Mouse (Mus musculus): ENCODE data around the gene Fstl4.
"Not testable (repeated sequence)": the region's sequence is repeated elsewhere in the genome, so short reads cannot be mapped to it uniquely, and the experiment has no call there.

Gene Fstl4

DNA sequence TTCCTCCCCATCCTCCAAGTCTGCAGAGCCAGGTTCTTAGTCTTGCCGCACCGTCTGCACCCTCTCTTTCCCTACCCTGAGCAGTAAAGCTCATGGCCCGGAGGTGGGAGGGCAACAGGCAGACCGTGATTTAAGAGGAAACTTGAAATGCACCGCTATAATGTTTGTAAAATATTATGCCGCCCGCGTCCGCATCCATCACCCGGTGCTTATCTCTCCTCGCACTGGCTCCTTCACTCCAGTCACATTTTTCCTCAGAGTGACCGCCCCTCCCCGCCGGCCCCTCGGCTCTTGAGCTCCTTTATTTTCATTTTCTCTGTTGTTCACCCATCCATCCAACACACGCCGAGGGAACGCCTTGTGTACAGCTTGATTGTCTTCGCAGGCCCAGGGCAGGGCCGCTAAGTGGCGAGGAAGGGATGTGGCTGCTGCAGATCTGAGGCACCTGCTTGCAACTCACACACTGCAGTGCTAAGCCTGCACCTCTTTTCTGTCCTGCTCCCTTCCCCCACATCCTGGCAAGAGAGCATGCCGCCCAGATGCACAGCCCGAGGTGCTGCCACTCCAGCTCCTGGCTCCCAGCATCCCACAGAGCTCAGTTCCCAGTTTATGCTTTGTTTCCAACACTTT lies 368.1 kb downstream of the Fstl4 start:
- peak; percentile 38 for DNase-seq (ENCODE audit: low read depth, low spot score)

DNA sequence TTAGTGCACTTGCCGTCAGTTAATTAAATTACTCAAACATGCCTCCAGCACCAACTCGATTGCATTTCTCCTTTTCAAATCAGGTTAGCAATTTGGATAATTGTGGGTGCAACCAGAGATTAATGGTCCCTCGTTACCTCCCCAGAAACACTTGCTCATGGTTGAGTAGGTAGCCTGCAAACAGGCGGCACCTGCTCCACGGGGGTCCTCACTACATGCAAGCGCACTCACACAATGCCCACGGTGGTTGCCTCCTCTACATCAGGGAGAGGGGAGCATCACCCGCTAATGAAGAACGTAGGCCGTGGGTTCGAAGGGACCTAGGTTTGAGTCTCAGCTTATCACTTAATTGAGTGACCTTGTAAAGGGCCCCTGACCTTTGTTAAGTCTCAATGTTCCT lies 371.9 kb downstream of the Fstl4 start:
- no peak for DNase-seq (ENCODE audit: low read depth, low spot score)

DNA sequence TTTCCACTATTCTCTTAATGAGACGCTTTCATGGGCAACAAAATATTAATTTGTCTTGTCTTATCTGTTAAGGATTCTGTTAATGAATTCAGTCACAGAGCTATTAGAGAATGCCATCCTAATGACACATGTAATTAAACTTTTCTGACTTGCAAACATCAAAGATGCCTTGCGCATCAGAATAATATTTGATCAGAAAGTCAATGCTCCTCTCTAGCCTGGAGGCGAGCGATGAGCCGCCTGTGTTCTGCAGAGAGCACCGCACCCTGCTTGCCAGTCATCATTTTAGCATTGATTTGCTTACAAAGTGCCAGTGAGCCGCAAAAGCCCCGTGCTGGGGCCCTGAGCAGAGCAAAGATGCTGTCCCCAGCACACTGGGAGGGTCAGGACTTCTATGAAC lies 372.9 kb downstream of the Fstl4 start:
- DNase-seq (ENCODE audit: low read depth, low spot score): no peak

DNA sequence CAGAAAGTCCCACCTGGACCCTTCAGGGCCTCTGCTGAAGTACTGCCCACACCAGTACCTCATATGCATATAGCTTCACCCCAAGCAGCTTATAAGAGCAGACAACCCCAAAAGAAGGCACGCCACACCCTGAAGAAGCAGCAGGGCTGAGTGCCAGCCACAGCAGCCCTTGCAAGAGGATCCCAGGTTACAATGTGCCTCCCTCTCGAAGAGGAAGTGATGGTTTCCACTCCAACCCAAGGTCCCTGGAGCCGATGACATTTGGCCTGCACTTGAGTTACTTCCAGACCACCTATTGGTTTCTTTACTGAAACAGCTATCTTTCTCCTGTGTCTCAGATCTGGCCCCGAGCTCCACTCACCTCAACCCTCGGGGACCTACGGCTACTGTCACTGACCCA lies 373.8 kb downstream of the Fstl4 start:
- no peak for DNase-seq (ENCODE audit: low read depth, low spot score)

DNA sequence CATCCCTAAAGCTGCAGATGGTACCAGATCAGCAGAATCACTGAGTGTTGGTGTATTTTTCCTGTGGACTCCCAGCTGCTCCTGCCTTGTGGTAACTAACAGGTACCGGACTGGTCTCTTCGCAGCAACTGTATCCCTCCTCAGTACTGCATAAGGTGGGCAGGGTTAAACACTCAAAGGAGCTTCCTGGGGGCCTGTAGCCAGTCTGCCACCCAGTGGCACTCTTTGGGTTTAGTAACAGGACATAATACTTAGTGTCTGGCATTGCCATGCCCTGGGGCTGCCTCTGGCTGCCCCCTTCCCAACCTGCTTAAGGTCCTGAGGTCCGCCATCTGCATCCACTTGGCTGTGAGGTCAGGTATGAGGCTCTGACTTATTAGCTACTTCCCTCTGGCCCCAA lies 375.2 kb downstream of the Fstl4 start:
- DNase-seq (ENCODE audit: low read depth, low spot score): no peak

DNA sequence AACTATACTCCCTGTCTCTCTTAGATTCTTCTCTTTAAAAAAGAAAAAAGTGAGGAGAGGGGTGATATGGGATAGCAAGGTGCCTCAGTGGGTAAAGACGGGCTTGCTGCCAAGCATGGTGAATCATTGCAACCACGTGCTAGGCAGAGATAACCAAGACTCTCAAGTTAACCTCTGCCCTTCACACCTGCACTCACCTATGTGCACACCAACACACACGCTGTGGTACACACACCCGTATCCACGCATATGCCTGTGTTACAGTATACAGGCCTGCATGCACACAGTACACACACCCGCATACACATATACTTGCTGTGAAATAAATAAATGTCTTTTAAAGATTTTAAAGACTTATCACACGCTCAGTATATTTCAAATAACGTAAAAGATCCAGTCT lies 375.8 kb downstream of the Fstl4 start:
- no peak for DNase-seq (ENCODE audit: low read depth, low spot score)

DNA sequence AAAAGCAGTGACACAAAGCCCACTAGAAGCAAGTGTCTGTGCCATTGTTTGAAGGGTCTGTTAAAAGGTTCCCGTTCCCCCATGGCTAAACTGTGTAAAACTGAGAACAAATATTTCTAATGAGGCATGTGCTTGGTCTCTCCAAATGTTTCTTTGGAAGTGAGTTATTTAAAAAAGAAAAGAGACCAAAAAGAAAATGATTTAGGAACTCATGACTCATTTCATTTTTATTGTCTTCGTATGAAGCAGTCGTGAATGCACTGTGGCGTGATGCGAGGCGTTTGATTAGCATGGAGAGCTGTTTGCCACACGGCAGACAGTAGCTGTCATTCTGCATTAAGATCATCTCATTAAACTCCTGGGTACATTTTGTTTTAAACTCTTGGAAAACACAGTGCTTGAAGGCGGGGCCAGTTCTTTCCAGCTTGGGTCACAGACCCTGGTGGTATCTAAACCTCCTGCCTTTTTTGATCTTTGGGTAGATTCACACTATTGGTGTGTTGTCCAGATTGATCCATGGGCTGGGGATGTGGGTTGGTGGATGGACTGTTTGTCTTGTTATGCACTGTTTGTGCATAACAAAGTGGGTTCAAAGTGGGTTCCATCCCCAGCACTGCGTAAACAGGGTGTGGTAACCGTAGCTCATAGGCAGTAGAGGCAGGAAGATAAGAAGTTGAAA lies 376.4 kb downstream of the Fstl4 start:
- DNase-seq (ENCODE audit: low read depth, low spot score): peak; percentile 58

DNA sequence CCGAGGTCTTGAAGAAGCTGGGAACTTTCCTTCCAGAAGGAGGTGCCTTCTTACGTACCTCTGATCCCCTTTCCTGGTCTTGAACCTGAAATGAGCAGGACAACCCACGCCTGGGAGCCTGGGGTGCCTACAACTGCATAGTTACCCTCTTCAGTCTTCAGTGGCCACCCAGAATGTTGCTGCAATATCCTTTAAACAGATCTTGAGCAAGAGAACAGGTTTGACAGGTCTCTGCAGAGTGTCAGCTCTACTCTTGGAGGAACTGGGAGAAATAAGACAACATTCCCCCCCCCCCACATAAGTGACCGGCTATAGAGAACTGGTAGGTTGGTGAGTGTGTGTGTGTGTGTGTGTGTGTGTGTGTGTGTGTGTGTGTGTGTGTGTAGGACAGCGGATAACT lies 379.1 kb downstream of the Fstl4 start:
- no peak for DNase-seq (ENCODE audit: low read depth, low spot score)

DNA sequence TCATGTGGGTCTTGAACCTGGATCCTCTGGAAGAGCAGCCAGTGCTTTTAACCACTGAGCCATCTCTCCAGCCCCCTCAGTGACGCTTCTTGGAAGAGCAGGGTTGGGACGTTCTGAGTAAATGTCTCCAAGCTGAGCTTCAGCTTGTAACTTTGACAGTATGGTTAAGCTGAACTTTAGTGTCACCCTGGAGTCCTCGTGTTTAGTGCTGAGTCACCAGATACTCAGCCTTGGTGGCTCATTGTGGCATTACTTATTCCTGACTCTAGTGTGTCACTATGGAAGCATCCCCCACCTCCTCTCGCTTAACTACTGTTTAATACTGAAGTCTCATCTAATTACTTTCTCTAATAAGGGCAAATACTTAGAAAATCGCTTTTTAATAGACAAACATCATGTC lies 380.1 kb downstream of the Fstl4 start:
- DNase-seq (ENCODE audit: low read depth, low spot score): peak; percentile 67

DNA sequence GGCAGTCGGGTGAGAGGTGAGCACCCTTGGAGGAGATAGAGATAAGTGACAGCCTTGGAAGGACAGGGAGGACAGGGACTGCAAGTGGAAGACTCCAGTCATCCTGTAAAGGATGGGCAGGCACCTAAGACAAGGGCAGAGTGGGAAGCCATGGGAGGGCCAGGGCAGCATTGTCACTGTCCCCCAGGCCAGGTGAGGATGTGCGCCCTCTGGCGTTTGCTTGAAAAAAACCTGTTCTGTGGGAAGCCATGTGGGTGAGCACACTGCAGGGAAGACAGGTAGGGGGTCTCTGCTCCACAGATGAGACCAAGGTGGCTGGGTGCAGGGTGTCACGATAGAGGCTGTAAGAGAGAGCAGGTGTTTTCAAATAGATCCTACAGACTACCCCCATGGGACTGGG lies 381.9 kb downstream of the Fstl4 start:
- DNase-seq (ENCODE audit: low read depth, low spot score): no peak

DNA sequence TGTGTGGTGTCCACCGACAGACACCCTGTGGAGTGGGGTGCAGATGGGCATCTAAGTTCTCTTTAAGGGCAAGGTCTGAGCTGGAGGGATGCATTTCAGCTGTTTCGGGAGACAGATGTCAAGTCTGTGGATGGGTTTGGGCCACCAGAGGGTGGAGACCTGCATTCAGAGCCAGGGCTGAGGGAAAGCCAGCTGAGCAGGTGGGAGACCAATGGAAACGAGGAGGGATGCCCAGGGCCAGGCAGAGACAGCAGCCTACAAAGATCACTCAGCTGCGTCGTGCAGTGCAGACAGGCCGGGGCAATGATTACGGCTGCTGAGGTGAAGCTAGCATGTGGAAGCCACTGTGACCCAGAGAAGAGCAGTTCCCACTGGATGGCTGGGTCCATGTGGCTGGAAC lies 392.0 kb downstream of the Fstl4 start:
- DNase-seq (ENCODE audit: low read depth, low spot score): no peak

DNA sequence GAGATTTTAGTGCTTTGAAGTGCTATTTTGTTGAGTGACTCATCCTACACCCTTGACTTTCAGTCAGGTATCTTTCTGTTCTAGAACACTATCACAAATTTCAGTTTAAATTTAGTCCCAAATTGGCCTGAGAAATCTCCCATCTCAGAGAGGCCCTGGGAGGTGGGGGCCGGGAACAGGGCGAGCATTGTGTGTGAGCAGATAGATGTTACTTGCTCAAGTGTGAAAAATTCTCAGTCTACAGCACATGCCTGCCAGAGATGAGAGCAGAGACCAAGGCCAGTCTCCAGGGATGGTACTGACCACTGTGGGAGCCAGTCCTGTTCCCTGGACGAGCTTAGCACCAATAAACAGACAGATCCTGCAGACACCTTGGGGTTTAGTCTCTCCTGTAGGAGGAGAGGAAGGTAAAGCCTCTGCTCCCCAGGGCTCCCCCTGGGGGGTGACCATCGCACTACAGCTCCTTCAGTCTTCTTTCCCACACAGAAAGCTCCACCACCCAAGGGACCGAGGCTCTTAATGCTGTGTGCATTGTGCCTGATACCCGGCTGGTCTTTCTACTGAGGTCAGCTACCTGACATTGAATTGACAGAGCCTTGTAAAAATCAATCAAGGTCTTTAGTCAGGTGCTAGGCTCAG lies 393.3 kb downstream of the Fstl4 start:
- DNase-seq (ENCODE audit: low read depth, low spot score): no peak

DNA sequence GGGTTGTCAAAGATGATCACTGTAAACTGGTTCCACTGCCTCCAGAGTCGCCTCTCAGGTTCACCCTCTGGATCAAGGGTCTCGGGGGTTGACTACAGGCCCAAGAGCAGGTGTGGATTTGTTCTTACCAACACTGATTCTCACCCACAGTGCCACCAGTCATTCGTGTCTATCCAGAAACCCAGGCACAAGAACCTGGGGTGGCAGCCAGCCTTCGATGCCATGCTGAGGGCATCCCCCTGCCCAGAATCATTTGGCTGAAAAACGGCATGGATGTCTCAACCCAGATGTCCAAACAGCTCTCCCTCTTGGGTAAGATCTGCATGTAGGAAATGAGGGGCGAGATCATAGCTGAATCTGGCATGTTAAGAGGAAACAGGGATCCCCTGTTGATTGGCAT lies 398.0 kb downstream of the Fstl4 start:
- no peak for DNase-seq (ENCODE audit: low read depth, low spot score)

DNA sequence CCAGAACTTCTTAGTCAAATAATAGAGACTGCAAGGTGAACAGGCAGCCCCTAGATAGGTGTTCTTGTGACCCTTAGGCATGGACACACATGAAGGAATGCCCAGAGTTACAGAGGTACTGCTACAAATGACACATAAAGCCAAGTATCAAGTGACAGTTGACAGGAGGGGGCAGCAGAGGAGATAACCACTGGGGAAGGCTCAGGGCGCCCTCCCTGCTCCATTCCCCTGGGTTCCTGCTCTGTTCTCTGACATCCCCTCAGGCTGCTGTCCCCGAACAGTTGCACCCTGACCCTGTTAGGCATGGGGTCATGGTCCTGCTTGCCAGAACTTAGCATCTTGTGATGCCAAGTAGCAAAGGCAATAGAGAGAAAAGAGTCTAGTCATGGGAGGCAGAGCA lies 402.0 kb downstream of the Fstl4 start:
- no peak for DNase-seq (ENCODE audit: low read depth, low spot score)

DNA sequence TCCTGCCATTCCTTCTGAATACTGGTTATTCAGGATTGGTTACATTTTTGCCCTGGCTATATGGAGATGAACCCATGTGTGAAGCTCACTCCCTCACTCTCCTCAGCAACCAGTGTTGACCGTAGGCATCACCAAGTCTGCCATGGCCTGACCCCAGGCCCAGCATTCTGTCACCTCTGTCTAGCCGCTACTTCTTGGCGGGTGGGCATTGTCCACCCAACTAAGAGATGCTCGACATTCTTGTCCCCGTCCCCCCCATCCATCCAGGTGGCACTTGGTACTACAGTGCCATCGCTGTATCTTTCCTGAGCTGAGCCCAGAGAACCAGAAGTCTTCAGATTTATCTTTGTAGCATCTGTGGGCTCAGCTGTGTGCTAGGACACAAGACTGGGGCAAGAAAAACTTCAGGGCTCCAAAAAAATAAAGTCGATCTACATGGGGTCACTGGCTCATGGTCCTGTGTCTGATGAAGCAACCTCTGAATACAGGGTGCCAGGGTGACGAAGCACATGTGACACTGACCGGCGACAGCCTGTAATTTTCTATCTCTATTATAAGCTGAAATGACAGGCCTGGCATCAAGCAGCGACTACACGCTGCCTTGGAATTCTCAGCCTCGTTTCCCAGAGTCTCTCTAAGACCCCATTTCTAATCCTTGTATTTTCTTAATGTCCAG lies 417.9 kb downstream of the Fstl4 start:
- DNase-seq (ENCODE audit: low read depth, low spot score): peak; percentile 12

DNA sequence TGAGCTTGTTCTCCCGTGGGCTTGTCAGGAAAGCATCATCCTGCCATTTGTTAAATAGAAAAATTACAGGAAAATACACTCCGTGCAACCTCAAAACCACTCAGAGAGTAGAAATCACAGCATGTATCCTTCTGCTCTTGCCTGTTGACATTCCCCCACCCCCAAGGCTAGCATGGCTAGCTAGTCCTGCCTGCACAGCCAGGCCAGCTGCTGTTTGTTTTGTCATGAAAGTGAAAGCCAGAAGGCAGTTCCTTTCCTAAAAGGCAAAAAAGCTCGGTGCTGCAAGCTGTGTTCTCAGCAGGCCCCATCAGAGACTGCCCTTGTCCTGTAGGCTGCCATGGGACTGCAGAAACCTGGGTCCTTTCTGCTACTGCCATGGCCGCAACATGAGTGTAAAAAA lies 418.4 kb downstream of the Fstl4 start:
- peak; percentile 61 for DNase-seq (ENCODE audit: low read depth, low spot score)

DNA sequence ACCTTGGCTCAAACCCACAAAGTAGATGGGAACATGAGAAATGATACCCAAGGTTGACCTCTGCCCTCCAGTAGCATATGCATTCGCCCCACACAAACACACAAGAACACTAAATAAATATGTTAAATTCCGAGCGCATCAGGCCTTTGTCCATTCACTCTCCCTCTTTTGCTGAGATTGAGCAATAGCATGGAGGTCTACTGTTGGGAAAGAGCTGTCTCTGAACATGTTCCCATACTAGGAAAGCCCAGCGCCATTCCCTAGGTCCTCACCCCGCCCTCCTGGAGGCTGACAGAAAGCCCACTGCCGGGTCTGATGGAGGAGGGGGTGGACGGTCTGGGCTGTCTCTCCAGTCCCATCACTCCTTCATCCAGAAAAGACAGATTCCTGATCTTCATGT lies 419.6 kb downstream of the Fstl4 start:
- DNase-seq (ENCODE audit: low read depth, low spot score): no peak

DNA sequence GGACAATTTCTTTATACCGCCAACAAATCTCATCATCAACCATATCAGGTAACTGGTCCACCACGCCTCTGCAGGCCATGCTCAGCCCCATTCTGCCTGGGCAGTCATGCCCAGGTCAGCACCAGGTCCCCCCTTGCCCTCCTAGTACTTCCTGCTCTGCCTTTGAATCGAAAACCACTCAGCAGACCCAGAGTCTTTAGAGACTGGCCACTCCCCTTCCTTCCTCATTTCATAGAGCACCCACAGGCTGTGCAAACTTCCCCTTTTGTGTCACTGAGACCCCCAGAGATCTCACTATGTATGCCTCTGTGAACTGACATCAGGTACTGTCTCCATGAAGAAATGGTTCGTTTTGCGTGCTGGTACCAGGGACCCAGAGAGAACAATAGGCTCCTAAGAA lies 420.3 kb downstream of the Fstl4 start:
- no peak for DNase-seq (ENCODE audit: low read depth, low spot score)

DNA sequence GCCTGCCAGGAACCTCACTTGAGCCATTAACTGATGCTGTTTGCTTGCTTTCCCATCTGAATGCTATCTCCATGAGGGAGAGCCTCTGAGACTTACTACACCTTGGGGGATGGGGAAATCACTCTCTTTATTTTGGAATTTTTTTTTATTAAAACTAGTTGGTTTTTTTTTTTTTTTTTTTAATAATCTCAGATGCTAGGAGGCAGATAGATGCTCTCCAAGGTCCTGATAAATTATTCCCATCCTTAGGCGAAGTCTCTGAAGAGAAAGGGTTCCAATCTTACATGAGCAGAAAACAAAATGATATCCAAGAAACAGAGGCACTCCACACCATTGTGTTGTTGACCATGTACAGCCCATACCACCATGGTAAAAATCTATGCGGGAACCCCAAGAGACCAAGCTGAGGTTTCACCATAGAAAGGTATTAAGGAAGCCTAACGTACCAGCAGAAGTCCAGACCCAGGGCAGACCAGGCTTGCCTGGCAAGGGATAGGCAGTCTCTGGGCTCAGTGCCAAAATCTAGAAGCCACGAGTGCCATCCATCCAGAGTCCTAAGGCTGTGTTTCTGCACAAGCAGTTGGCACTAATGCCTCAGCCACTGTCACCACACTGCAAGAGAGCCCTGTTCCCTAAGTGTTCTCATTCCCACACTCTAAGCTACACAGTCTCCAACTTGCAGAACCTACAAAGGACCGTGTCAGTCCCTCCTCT lies 423.1 kb downstream of the Fstl4 start:
- peak; percentile 38 for DNase-seq (ENCODE audit: low read depth, low spot score)

DNA sequence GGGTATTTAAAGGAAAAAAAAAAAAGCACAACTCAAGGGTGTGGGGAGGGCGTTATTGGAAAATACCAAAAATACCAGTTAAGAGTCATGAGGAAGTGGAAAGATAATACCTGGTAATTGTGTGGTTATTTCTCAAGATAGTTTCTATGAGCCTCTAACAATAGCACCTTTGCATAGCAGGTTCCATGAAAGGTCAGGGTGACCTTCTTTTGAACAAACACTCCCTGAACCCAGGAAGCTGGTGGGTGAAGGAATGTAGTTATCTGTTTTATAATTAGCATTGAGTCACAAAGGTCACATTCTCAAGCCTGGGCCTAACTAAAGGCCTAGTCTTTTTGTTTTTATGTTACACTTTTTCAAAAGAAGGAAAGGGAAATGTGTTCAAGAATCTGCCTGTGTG lies 432.1 kb downstream of the Fstl4 start:
- not testable (repeated sequence) for DNase-seq (ENCODE audit: low read depth, low spot score)

DNA sequence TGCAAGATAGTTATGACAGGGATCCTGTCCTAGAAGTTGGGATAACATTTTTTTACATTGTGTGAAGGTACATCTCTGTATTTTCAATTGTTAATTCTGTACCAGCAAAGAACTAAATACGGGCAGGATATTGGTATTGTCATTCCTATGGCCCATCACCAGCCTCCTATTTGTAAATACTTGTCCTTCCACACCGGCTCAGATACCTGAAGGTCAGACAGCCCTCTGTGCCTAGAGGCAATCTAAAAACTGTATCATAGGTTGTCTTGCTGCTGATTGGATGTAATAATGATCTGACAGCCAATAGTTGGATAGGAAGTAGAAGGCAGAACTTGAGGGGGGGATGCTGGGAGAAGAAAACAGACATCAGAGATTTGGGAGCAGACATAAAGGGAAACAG lies 432.7 kb downstream of the Fstl4 start:
- no peak for DNase-seq (ENCODE audit: low read depth, low spot score)
